Mouse (Mus musculus): Measurements from ENCODE around the gene Ptgr1.

GRCm38 (mm10) chr4:59009186-59009585, 22.3 kb upstream of the Ptgr1 start:
- TF ChIP-seq ZNF384 (IDR thresholded peaks at IDR 0.05; ENCODE audit: low read depth, low read length) = no peak
- TF ChIP-seq ZC3H11A (IDR thresholded peaks at IDR 0.05; ENCODE audit: borderline replicate concordance, low read depth, low read length) = no peak
